Mouse (Mus musculus) limb, embryonic 11.5 days (tissue): Measurements from ENCODE around the gene Dusp13. TPM values are rescaled to one million over a fixed set of nuclear protein-coding genes. Genes with fewer than 3 reads are reported as not detected.

ENCODE experiments used
- ATAC-seq: fragments of 200-750 bp; cut with Nextera tagmentation; 2 replicates; pipeline ENCODE4 v1.8.0; 2017; ENCODE audit warnings: low read depth; ENCODE audit not compliant: insufficient number of reproducible peaks, low FRiP score, low TSS enrichment
- DNase-seq: peaks from one replicate; pipeline ENCODE4 v3.0.0-alpha.2; 2015; ENCODE audit warnings: low spot score
- H3K27ac ChIP-seq: fragments of 300-500 bp; sonication (generic); replicated peaks from 2 replicates; pipeline ENCODE4 v1.5.1; 2014; ENCODE audit warnings: low read depth, mild to moderate bottlenecking, low read length
- H3K27me3 ChIP-seq: fragments of 300-500 bp; sonication (generic); 2 replicates; pipeline ENCODE4 v1.6.1; 2014; ENCODE audit warnings: mild to moderate bottlenecking, low read length, mixed read lengths; ENCODE audit not compliant: control insufficient read depth, insufficient read depth
- H3K36me3 ChIP-seq: fragments of 300-500 bp; sonication (generic); 2 replicates; pipeline ENCODE4 v1.6.1; 2014; ENCODE audit warnings: mild to moderate bottlenecking, low read length, moderate library complexity, mixed read lengths; ENCODE audit not compliant: control insufficient read depth, insufficient read depth
- H3K4me1 ChIP-seq: fragments of 300-500 bp; sonication (generic); 2 replicates; pipeline ENCODE4 v1.6.1; 2014; ENCODE audit warnings: low read length, mixed read lengths; ENCODE audit not compliant: control insufficient read depth, insufficient read depth
- H3K4me2 ChIP-seq: fragments of 300-500 bp; sonication (generic); 2 replicates; pipeline ENCODE4 v1.6.1; 2014; ENCODE audit warnings: low read depth, mild to moderate bottlenecking, moderate library complexity; ENCODE audit not compliant: severe bottlenecking
- H3K4me3 ChIP-seq: fragments of 300-500 bp; sonication (generic); 2 replicates; pipeline ENCODE4 v1.5.1; 2014; ENCODE audit warnings: low read depth, low read length
- H3K9ac ChIP-seq: fragments of 300-500 bp; sonication (generic); 2 replicates; pipeline ENCODE4 v1.6.1; 2014; ENCODE audit warnings: mild to moderate bottlenecking, low read length
- H3K9me3 ChIP-seq: fragments of 300-500 bp; sonication (generic); 2 replicates; pipeline ENCODE4 v1.6.1; 2016; ENCODE audit warnings: low read length; ENCODE audit not compliant: control insufficient read depth
- WGBS: fragments of 180-500 bp; shearing (Covaris S2); extraction: QIAGEN DNeasy Blood & Tissue Kit; methylation state at CpG from one replicate; pipeline ENCODE4 v1.1.7; 2014; 5-methylcytosine and 5-hydroxymethylcytosine counted together
- polyA plus RNA-seq: library from polyadenylated mRNA; unstranded; fragments of >200 nt; fragmentation: Nextera tagmentation; extraction: Ambion mirVana; gene quantifications from 2 replicates; pipeline ENCODE4 v1.2.1, GENCODE M21; 2014

Gene Dusp13
- polyA plus RNA-seq, 1 experiment from 2014 or later = 0.47 TPM

DNA sequence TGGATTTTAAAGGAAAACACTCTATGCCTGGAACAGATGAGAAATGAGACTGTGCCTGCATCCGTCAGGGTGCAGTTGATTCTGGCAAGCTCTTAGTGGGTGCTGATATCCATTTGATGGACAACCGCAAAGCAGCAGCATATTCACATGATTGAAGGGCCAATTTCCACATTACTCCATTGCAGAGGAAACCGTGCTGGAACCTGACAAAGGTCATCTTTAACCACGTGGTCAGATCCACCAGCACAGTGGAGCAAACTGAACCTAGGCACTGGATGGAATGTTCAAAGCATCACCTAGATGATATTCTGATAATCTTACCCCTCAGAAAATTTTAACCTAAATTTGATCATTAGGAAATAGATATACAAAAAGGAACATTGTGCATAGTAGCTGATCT is 25.2 kb upstream of the Dusp13 start:
- H3K27ac ChIP-seq = no peak overlapping the region
- no peaks in the 10 kb centered on the region for H3K27me3 ChIP-seq
- WGBS = 96% methylated on average over 4 of the region's 4 CpGs
- no peak overlapping the region for H3K9ac ChIP-seq
- no peak overlapping the region for H3K4me2 ChIP-seq
- peaks cover 4% of the 10 kb centered on the region; the same call in 1 of the 2 replicates for H3K36me3 ChIP-seq
- no peaks in the 10 kb centered on the region for H3K4me1 ChIP-seq
- no peaks in the 10 kb centered on the region for H3K9me3 ChIP-seq
- ATAC-seq (no peak), DNase-seq (no peak)
- H3K4me3 ChIP-seq = no peak overlapping the region

DNA sequence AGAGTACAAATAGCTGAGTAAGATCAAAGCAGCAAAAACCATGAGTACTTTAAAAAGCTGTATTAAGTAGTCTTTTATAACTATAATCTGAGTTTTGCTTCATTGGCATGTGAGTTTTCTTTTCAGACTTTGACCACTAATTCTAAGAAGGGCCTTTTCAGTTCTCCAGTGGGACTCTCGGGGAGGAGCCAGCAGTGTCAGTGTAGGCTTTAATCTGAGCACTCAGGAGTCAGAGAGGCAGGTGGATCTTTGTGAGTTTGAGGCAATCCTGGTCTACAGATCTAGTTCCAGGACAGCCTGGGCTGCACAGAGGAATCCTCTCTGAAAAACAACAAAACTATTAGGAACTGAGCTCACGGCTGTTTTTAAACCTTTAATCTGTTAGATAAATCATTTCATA is 23.0 kb upstream of the Dusp13 start:
- Histone ChIP-seq H3K36me3 (peaks cover 2% of the 10 kb centered on the region; the same call in 1 of the 2 replicates), H3K9me3 (no peaks in the 10 kb centered on the region), H3K27me3 (no peaks in the 10 kb centered on the region), H3K4me1 (peaks cover 4% of the 10 kb centered on the region; the same call in 1 of the 2 replicates), H3K27ac (no peak overlapping the region), H3K4me3 (no peak overlapping the region), H3K4me2 (no peak overlapping the region), H3K9ac (no peak overlapping the region)
- ATAC-seq = no peak
- WGBS = 78% methylated on average over 2 of the region's 2 CpGs
- no peak for DNase-seq

DNA sequence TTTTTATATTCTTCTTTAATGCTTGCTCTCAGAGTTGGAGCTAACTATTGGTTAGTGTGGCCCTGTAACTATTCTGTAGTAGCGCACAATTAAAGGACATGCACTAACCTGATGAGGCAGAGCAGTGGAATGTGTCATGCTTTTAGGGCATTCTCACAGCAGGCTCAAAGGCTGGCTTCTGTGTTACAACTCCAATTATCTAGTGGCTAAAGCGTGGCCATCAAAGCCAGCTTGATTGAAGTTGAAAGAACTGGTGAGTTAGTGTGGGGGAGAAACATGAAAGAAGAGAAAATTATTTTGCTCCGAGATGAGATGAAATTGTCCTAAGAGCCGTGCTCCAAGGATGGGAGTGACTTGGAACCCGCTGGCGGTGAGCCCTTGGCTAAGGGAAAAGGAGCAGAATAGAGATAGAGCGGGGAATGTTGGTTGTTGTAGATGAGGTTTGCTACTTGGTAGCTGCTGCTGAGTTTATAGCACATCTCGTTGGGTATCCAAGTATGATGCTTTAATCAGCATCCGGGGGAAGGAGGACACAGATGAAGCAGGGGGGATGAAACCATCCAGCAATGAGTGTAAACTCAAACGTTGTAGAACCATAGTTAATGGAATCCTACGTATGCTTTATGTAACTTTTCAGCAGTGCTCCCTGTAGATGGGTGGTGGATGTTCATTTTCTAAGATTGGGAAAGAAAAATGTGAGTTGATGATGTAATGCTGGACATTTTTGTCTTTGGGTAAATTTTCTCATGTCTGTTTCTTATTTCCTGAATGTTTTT is 21.7 kb upstream of the Dusp13 start:
- peak; percentile 20 for DNase-seq
- Histone ChIP-seq H3K4me2 (no peak overlapping the region), H3K36me3 (no peaks in the 10 kb centered on the region), H3K27ac (no peak overlapping the region), H3K4me1 (peaks cover 11% of the 10 kb centered on the region; the same call in 1 of the 2 replicates), H3K4me3 (no peak overlapping the region), H3K9me3 (no peaks in the 10 kb centered on the region), H3K9ac (no peak overlapping the region), H3K27me3 (no peaks in the 10 kb centered on the region)
- WGBS = 77% methylated on average over 11 of the region's 11 CpGs
- ATAC-seq = no peak

DNA sequence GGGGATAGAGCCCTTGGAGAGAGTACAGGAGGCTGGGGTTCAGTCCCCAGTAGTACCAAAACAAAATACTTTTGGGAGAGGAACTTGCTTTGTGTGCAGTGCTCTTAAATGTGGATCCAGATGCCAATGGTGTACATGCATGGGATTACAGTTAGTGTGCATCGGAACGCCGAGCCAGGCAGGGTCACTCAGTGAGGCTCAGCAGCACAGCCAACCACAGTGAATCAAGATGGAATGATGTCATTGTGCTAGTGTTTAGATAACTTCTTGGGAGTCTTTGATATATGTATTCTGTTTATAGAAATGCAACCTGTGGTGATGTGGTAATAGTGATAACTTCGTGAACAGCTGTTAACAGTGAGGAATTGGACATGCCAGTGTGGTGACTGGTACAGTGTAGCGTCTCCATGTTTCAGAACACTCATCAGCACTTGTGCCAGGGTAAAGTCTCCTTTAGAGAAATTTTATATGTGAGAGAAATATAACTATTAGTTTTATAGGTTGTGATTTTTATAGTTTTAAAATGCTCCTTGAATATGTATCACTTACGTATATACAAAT is 15.5 kb upstream of the Dusp13 start:
- 95% methylated on average over 6 of the region's 6 CpGs for WGBS
- DNase-seq (no peak), ATAC-seq (no peak)
- Histone ChIP-seq H3K9ac (no peak overlapping the region), H3K4me2 (no peak overlapping the region), H3K27me3 (no peaks in the 10 kb centered on the region), H3K4me3 (no peak overlapping the region), H3K36me3 (no peaks in the 10 kb centered on the region), H3K4me1 (peaks cover 11% of the 10 kb centered on the region; the same call in 1 of the 2 replicates), H3K27ac (no peak overlapping the region), H3K9me3 (no peaks in the 10 kb centered on the region)

- no peak overlapping the region for H3K4me3 ChIP-seq
Observed at GRCm38 (mm10) chr14:21765754-21766397, 14.9 kb upstream of the Dusp13 start.

DNA sequence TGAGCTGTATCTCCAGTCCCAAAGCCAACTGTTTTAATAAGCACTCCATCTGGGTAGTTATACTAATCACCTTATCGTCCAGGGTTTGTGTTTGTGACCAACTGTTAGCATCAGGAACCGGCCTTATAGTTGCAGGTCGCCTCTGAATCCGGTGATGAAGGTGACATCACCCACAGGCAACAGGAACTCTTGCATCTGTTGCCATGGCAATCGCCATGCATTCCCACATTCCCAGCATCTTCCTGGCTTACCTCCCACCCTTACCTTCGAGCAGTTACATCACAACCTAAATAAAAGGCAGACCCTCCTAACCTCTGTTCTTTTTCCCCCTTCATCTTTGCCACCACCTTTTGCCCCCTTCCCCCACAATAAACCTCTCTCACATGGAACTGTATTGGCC is 13.7 kb upstream of the Dusp13 start:
- H3K4me3 ChIP-seq = no peak overlapping the region
- no peak overlapping the region for H3K9ac ChIP-seq
- no peak overlapping the region for H3K4me2 ChIP-seq
- no peaks in the 10 kb centered on the region for H3K36me3 ChIP-seq
- no peak for ATAC-seq
- no peaks in the 10 kb centered on the region for H3K9me3 ChIP-seq
- H3K27ac ChIP-seq = no peak overlapping the region
- H3K27me3 ChIP-seq = no peaks in the 10 kb centered on the region
- peaks cover 11% of the 10 kb centered on the region; the same call in 1 of the 2 replicates for H3K4me1 ChIP-seq
- no peak for DNase-seq
- WGBS = 88% methylated on average over 6 of the region's 6 CpGs

More at GRCm38 (mm10) chr14:21765754-21766397, 14.9 kb upstream of the Dusp13 start:
- Histone ChIP-seq H3K36me3 (no peaks in the 10 kb centered on the region), H3K9ac (no peak overlapping the region), H3K27me3 (no peaks in the 10 kb centered on the region), H3K9me3 (no peaks in the 10 kb centered on the region), H3K4me1 (peaks cover 11% of the 10 kb centered on the region; the same call in 1 of the 2 replicates), H3K4me2 (no peak overlapping the region), H3K27ac (no peak overlapping the region)
- DNase-seq (no peak), ATAC-seq (no peak)
- 87% methylated on average over 7 of the region's 7 CpGs for WGBS

- WGBS = 90% methylated on average over 3 of the region's 3 CpGs
- H3K4me2 ChIP-seq = no peak overlapping the region
- no peak overlapping the region for H3K9ac ChIP-seq
- peaks cover 6% of the 10 kb centered on the region; the same call in 1 of the 2 replicates for H3K4me1 ChIP-seq
- H3K36me3 ChIP-seq = no peaks in the 10 kb centered on the region
- no peaks in the 10 kb centered on the region for H3K27me3 ChIP-seq
- ATAC-seq (no peak), DNase-seq (no peak)
- H3K4me3 ChIP-seq = no peak overlapping the region
- H3K27ac ChIP-seq = no peak overlapping the region
- H3K9me3 ChIP-seq = no peaks in the 10 kb centered on the region
Observed at GRCm38 (mm10) chr14:21763736-21764135, 12.8 kb upstream of the Dusp13 start.

DNA sequence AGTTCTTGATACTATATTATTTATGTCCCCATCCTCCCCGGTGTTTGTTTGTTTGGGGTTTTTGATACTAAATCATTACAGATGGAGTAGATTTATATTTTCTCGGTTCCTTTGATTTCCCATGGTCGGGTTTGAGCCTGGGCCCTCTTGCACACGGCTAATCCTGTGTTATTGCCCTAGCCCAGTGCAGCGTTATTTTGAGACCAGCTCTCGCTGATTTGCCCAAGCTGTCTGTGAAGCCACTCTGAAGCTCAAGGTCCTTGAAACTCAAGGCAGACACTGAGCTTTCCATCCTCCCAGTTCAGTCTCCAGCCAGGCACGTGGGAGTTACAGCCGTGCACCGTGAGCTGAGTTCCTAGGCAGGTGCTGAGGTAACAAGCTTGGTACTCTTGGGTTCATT is 10.6 kb upstream of the Dusp13 start:
- WGBS = 84% methylated on average over 9 of the region's 9 CpGs
- DNase-seq (no peak), ATAC-seq (no peak)
- no peak overlapping the region for H3K4me2 ChIP-seq
- H3K36me3 ChIP-seq = no peaks in the 10 kb centered on the region
- H3K27ac ChIP-seq = no peak overlapping the region
- H3K4me1 ChIP-seq = no peaks in the 10 kb centered on the region
- no peaks in the 10 kb centered on the region for H3K9me3 ChIP-seq
- H3K9ac ChIP-seq = no peak overlapping the region
- H3K4me3 ChIP-seq = no peak overlapping the region
- no peaks in the 10 kb centered on the region for H3K27me3 ChIP-seq
